Mouse (Mus musculus): ENCODE data around the gene Colgalt1. TPM values are rescaled to one million over a fixed set of nuclear protein-coding genes. Genes with fewer than 3 reads are reported as not detected.

Colgalt1 gene
- polyA plus RNA-seq, 1 experiment from 2014 or later = 58.5 TPM

DNA sequence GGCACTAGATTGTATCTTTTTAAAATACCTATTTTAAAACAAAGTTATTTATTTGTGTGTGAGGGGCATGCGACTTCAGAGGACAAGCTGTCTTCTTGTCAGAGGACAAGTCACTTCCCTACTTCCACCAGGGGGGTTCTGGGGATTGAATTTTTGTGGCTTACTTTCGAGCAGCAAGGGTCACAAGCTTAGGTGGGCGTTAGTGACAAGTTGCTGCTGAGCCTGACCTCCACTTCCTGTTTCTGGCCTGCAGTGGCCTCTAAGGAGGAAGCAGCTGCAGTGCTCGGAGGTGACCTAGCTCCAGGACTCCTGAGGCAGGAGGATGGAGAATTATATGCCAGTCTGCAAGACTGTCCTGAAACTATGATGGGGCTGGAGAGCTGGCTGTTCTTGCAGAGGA, 2.6 kb downstream of the Colgalt1 start:
- no peaks in the 10 kb centered on the region for H3K9me3 ChIP-seq
- peaks cover 59% of the 10 kb centered on the region for H3K36me3 ChIP-seq
- H3K27ac ChIP-seq = no peak overlapping the region
- peaks cover 27% of the 10 kb centered on the region for H3K4me1 ChIP-seq (replicated peaks)
- H3K4me3 ChIP-seq = no peak overlapping the region
- DNase-seq (ENCODE audit: low spot score) = no peak
- 64% methylated on average over 4 of the region's 4 CpGs for WGBS
- no peaks in the 10 kb centered on the region for H3K27me3 ChIP-seq (ENCODE audit: insufficient read depth, poor library complexity, severe bottlenecking)

DNA sequence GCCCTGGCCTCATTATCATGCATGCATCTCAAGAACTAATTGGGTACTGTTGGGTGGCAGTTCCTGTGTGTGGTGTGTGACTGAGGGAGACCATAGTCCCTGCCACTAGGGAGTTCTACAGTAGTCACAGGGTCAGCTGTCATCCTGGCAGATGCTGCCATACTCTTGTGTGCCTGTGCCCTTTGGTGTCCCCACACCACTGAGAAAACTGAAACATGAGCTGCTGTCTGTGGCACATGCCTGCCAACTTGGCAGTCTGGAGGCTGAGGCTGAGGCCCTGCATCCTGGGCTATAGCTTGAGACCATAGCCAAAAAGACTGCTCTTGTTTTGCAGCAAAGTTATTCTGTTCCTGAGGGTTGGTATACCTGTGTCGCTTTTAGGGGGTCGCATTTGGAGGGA, 9.0 kb downstream of the Colgalt1 start:
- H3K27ac ChIP-seq = no peak overlapping the region
- DNase-seq (ENCODE audit: low spot score) = no peak
- H3K27me3 ChIP-seq (ENCODE audit: insufficient read depth, poor library complexity, severe bottlenecking) = no peaks in the 10 kb centered on the region
- H3K4me1 ChIP-seq (replicated peaks) = no peaks in the 10 kb centered on the region
- WGBS = 96% methylated on average over 2 of the region's 2 CpGs
- H3K9me3 ChIP-seq = peaks cover 25% of the 10 kb centered on the region
- H3K4me3 ChIP-seq = no peak overlapping the region
- peaks cover 97% of the 10 kb centered on the region for H3K36me3 ChIP-seq

DNA sequence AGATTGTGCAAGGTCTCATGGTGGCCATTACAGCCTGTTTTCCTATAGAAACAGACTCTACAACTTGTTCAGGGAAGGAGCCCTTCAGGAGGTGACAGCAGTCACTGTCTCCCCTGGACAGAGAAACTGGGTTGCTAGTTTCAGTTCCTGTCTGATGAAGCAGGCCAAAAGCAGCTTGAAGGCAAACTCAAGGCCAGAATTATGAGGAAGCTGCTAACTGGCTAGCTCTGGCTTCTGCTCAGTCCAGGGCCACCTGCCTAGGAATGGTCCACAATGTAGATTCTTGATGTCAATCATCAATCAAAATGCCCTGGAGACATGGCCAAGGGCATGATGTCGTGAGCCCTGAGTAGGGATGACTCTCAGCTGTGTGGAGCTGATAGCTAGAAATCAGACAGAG, 14.3 kb downstream of the Colgalt1 start:
- no peak for DNase-seq (ENCODE audit: low spot score)
- Histone ChIP-seq H3K27ac (no peak overlapping the region), H3K9me3 (peaks cover 25% of the 10 kb centered on the region), H3K27me3 (ENCODE audit: insufficient read depth, poor library complexity, severe bottlenecking) (peaks cover 21% of the 10 kb centered on the region), H3K36me3 (peaks cover 63% of the 10 kb centered on the region), H3K4me3 (no peak overlapping the region), H3K4me1 (replicated peaks) (peaks cover 31% of the 10 kb centered on the region)
- 80% methylated on average over 1 of the region's 1 CpGs for WGBS

- Histone ChIP-seq H3K27ac (no peak overlapping the region), H3K36me3 (peaks cover 46% of the 10 kb centered on the region), H3K27me3 (ENCODE audit: insufficient read depth, poor library complexity, severe bottlenecking) (peaks cover 37% of the 10 kb centered on the region), H3K9me3 (peaks cover 21% of the 10 kb centered on the region), H3K4me3 (no peak overlapping the region), H3K4me1 (replicated peaks) (peaks cover 33% of the 10 kb centered on the region)
- no peak for DNase-seq (ENCODE audit: low spot score)
- WGBS = 84% methylated on average over 9 of the region's 9 CpGs
Measured at GRCm38 (mm10) chr8:71626753-71627152, 16.0 kb downstream of the Colgalt1 start.

DNA sequence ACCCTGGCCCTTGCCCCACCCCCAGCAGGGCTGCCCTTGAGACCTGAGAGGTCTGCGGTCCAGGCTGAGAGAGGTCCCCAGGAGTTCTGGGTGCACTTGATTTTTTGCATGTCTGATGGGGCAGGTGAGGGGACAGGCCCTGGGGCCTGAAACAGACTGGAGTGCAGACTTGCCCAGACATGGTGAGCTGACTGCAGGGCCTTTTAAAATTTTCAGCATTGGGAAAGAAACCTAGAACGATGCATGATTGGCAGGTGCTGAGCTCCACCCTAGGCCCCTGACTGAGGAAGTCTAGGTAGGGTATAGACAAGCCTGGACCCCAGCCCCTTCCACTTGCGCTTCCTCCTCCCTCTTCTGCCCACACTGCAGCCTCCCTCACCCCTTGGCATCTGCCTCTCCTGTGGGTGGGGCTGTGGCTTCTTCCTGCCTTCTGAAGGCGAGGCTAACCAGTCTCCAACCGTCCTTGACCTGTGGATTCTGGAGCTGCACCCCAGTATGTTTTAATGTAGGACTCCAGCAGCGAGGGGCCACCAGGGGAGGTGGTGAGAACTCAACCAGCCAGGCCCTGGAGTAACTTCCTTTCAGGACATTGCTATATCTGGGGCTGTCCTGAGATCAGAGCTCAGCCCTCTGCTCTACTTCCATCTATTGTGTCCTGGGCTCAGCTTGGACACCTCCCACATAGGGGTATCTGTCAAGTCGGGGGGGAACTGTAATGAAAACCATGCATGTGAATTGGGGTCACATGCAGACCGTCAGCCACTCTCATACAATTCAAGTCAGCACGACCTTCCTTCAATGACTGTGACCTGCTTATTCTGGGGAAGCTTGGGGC, 16.7 kb downstream of the Colgalt1 start:
- Histone ChIP-seq H3K9me3 (peaks cover 17% of the 10 kb centered on the region), H3K27ac (0 out of 2 replicates have a peak overlapping the region, but pooled peaks have one; percentile 19), H3K4me3 (no peak overlapping the region), H3K27me3 (ENCODE audit: insufficient read depth, poor library complexity, severe bottlenecking) (peaks cover 44% of the 10 kb centered on the region), H3K4me1 (replicated peaks) (peaks cover 33% of the 10 kb centered on the region), H3K36me3 (peaks cover 39% of the 10 kb centered on the region)
- 56% methylated on average over 9 of the region's 9 CpGs for WGBS
- no peak for DNase-seq (ENCODE audit: low spot score)

DNA sequence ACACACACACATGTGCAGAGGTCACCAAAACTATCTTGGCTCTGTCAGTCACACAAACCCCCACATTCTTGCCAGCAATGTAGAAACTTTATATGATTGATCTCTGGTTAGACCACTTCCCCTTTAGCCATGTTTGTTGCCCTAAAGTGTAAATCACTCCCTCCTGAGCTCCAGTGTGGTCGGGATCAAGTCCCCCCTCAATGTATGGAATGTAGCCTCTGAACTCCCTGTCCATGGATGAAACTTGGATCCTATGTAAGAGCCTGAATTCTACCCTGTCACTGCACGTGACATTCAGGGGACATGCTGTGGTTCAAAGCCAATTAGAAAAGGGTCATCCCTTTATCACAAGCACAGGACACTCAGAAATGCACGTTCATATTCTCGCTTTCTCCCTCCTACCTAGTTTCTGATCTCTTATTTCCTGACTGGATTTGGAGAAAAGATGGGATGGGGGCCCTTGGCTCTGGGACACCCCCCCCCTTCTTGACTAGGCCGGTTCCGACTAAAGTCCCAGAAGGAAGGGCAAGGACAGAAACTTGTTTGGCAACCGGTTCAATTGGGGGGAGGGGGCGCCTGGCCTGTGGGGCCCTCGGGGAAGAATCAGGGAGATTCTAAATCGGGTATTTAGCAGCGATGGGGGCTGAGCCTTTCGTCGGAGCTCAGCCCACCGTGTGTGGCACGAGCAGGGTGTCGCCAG, 17.7 kb downstream of the Colgalt1 start:
- Histone ChIP-seq H3K4me3 (peak overlapping the region; percentile 63), H3K4me1 (replicated peaks) (peaks cover 39% of the 10 kb centered on the region), H3K27ac (peak overlapping the region; percentile 86), H3K27me3 (ENCODE audit: insufficient read depth, poor library complexity, severe bottlenecking) (peaks cover 55% of the 10 kb centered on the region), H3K9me3 (peaks cover 17% of the 10 kb centered on the region), H3K36me3 (peaks cover 33% of the 10 kb centered on the region)
- WGBS = 9% methylated on average over 16 of the region's 16 CpGs
- no peak for DNase-seq (ENCODE audit: low spot score)

DNA sequence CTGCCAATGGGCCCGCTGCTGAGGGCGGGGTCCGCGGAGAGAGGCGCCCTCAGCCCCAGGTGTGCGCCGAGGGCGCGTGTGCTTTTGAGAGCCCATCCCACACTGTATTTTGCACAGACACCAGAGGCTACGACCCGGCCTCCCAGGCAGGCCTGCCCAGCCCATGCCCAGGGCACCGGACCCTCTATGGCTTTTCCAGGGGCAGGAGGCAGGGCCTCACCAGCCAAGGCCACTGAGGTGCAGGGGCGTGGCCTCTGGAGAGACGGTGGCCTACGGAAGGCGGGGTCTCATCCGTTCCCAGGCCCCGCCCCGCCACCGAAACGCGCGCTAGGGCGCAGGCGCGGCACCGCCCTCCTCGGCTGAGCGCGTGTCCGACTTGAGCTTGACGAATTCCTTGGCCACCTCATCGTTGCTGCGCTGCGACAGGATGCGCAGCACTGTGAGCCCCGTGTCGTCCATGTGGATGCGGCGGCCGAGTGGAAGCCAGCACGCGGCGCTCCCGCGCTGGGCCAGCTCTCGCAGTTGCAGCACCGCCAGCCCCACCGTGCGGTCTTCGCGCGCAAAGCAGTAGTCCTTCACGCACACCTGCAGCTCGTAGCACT, 18.4 kb downstream of the Colgalt1 start:
- Histone ChIP-seq H3K9me3 (peaks cover 17% of the 10 kb centered on the region), H3K27me3 (ENCODE audit: insufficient read depth, poor library complexity, severe bottlenecking) (peaks cover 61% of the 10 kb centered on the region), H3K4me3 (peak overlapping the region; percentile 63), H3K27ac (peak overlapping the region; percentile 86), H3K36me3 (peaks cover 26% of the 10 kb centered on the region), H3K4me1 (replicated peaks) (peaks cover 46% of the 10 kb centered on the region)
- DNase-seq (ENCODE audit: low spot score) = peak; percentile 95
- under 1% methylated on average over 55 of the region's 55 CpGs for WGBS

GRCm38 (mm10) chr8:71629781-71630212, 19.0 kb downstream of the Colgalt1 start:
- DNase-seq (ENCODE audit: low spot score) = peak; percentile 52
- 5% methylated on average over 25 of the region's 25 CpGs for WGBS
- peaks cover 20% of the 10 kb centered on the region for H3K36me3 ChIP-seq
- H3K27ac ChIP-seq = peak overlapping the region; percentile 86
- peaks cover 52% of the 10 kb centered on the region for H3K4me1 ChIP-seq (replicated peaks)
- H3K9me3 ChIP-seq = peaks cover 17% of the 10 kb centered on the region
- H3K27me3 ChIP-seq (ENCODE audit: insufficient read depth, poor library complexity, severe bottlenecking) = peaks cover 67% of the 10 kb centered on the region
- peak overlapping the region; percentile 63 for H3K4me3 ChIP-seq

GRCm38 (mm10) chr8:71630761-71631160, 20.0 kb downstream of the Colgalt1 start:
- Histone ChIP-seq H3K27me3 (ENCODE audit: insufficient read depth, poor library complexity, severe bottlenecking) (peaks cover 77% of the 10 kb centered on the region), H3K27ac (no peak overlapping the region), H3K9me3 (peaks cover 17% of the 10 kb centered on the region), H3K4me1 (replicated peaks) (peaks cover 52% of the 10 kb centered on the region), H3K36me3 (peaks cover 11% of the 10 kb centered on the region), H3K4me3 (no peak overlapping the region)
- WGBS = 88% methylated on average over 6 of the region's 6 CpGs
- no peak for DNase-seq (ENCODE audit: low spot score)

DNA sequence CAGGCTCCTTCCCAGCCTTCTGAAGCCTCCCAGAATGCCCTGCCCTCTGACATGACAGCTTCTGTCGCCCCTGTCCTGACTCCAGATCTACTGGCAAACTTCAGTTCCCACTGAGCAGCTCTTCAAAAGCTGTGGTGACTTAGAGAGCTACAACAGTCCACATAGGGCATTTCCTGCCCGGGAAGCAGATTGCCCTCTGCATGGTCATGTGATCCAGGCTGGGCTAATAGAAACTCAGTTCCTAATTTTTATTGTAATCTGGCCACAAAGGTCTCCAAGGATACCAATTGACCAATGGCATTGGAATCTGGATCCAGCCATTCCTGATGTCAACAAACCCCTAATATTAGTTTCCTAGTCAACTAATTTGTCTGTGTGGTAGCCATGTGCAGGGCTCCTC, 21.1 kb downstream of the Colgalt1 start:
- Histone ChIP-seq H3K9me3 (peaks cover 17% of the 10 kb centered on the region), H3K27ac (no peak overlapping the region), H3K4me1 (replicated peaks) (peaks cover 52% of the 10 kb centered on the region), H3K4me3 (no peak overlapping the region), H3K36me3 (peaks cover 5% of the 10 kb centered on the region; the same call in 1 of the 2 replicates), H3K27me3 (ENCODE audit: insufficient read depth, poor library complexity, severe bottlenecking) (peaks cover 87% of the 10 kb centered on the region)
- 61% methylated on average over 2 of the region's 2 CpGs for WGBS
- DNase-seq (ENCODE audit: low spot score) = no peak

DNA sequence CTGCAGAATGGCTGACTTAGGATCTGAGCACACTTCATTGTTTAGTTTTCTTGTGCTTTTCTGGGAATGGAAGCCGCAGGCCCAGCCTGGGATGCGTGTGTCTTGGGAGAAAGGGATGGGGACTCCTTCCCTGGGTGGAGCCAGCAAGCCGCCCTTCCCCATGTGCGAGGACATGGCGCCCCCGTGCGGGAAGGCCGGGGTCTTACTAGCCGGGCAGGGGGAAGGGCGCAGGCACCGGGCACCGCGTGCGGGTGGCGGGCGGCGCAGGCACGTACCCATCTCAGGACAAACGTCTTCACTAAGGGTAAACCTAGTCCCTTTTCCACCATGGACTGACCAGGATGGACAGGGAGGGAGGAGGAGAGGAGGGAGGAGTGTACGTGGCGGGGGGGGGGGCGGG, 22.4 kb downstream of the Colgalt1 start:
- H3K9me3 ChIP-seq = peaks cover 17% of the 10 kb centered on the region
- DNase-seq (ENCODE audit: low spot score) = peak; percentile 30

DNA sequence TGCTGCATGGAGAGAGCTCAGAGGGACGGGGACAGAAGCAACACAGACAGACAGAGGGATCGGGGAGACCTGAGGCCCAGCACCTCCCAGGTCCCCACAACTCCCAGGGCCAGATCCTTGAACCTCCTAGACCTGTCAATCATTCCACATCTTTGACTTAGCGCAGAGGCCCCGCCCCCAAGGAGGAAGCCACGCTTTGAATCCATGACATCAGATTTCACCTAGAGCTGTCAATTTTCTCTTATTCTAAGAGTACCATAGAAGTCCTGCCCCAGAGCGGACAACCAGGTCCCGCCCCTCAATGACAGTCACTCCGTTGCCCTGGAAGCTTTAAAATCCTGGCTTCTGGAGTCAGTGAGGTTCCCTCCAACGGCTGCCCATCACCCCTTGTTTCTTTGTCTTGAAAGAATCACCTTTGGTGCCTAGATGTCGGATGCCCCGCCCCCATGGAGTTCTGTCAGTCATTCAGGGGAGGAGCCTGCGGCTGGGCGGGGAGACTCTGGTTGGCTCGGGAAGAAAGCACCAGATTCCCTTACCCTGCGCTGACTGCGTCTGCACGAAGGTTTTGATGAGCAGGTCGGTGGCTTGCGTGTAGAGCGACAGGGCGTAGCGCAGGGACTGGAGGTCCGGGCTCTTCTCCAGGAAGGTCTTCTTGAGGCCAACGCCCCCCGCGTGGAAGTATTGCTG, 23.3 kb downstream of the Colgalt1 start:
- peaks cover 31% of the 10 kb centered on the region for H3K4me1 ChIP-seq (replicated peaks)
- peaks cover 17% of the 10 kb centered on the region for H3K9me3 ChIP-seq
- peak; percentile 73 for DNase-seq (ENCODE audit: low spot score)
- peaks cover 5% of the 10 kb centered on the region; the same call in 1 of the 2 replicates for H3K36me3 ChIP-seq
- peaks cover 92% of the 10 kb centered on the region for H3K27me3 ChIP-seq (ENCODE audit: insufficient read depth, poor library complexity, severe bottlenecking)
- H3K4me3 ChIP-seq = peak overlapping the region; percentile 29
- H3K27ac ChIP-seq = peak overlapping the region; percentile 64
- 1% methylated on average over 26 of the region's 26 CpGs for WGBS

More for the DNA sequence above, 22.4 kb downstream of the Colgalt1 start:
- no peak overlapping the region for H3K27ac ChIP-seq
- H3K36me3 ChIP-seq = peaks cover 5% of the 10 kb centered on the region; the same call in 1 of the 2 replicates
- H3K4me3 ChIP-seq = peak overlapping the region; percentile 29; the same call in 1 of the 2 replicates
- peaks cover 40% of the 10 kb centered on the region for H3K4me1 ChIP-seq (replicated peaks)
- WGBS = 6% methylated on average over 19 of the region's 22 CpGs
- H3K27me3 ChIP-seq (ENCODE audit: insufficient read depth, poor library complexity, severe bottlenecking) = peaks cover 88% of the 10 kb centered on the region

Measured in hindbrain, embryonic 10.5 days (tissue).